In the genomic region with DNA sequence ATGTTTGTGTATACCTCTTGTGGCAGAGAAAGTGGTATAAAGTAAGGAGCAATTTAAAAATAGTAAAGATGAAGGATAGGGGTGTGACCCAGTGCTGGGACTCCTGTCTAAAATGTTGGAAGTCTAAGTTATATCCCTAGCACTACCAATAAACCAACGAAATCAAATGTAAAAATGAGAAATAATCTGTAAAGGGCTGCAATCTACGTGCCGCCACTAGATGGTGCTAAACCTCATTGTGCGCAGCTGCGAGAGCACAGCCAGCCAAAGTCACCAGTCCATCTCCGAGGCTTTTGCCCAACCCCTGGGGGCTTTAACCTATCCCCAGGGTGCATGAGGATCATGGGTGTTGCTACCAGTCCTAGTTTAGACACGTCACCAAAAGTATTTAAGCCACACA, we compare ENCODE assay signal across 7 mouse cellular contexts.
DNase-seq lines count a peak whose midpoint lies in the region; ATAC-seq and TF ChIP-seq lines count a peak whose summit lies in the region.
"Not testable (repeated sequence)": the region's sequence is repeated elsewhere in the genome, so short reads cannot be mapped to it uniquely, and the experiment has no call there.

No protein-coding gene starts in this region.

- H3K9me3 ChIP-seq in hindbrain, postnatal 0 days (ENCODE audit: low read length); liver, postnatal 0 days (ENCODE audit: low read length): not testable (repeated sequence)

- 10% methylated on average over 5 of the region's 7 CpGs for WGBS in hindbrain, postnatal 0 days
- 10% methylated on average over 5 of the region's 7 CpGs for WGBS in liver, postnatal 0 days (ENCODE audit: insufficient replicate concordance)

- not testable (repeated sequence) for H3K9ac ChIP-seq in hindbrain, postnatal 0 days (replicated peaks; ENCODE audit: low read length); liver, postnatal 0 days (replicated peaks)

- H3K4me1 ChIP-seq in hindbrain, postnatal 0 days (ENCODE audit: insufficient read depth, low read length); liver, postnatal 0 days (ENCODE audit: insufficient read depth): not testable (repeated sequence)

- in situ Hi-C loops in Patski (cut with MboI; ENCODE audit: low pct_unique_long_range_greater_than_20kb): loop anchor here (10.0 kb wide), 1 partner anchor 244 kb away; no protein-coding TSS in a partner anchor

- H3K4me2 ChIP-seq in hindbrain, postnatal 0 days (ENCODE audit: low read depth, low read length); liver, postnatal 0 days (ENCODE audit: low read depth, low read length): not testable (repeated sequence)

- TF ChIP-seq EP300 in liver, postnatal 0 days (IDR thresholded peaks at IDR 0.05; ENCODE audit: low read depth): not testable (repeated sequence)

- not testable (repeated sequence) for H3K36me3 ChIP-seq in hindbrain, postnatal 0 days (ENCODE audit: insufficient read depth, low read length); liver, postnatal 0 days (replicated peaks; ENCODE audit: insufficient read depth, low read length)

- POLR2A ChIA-PET in Patski (lab: Charles Lee): not testable (repeated sequence)

- H3K27me3 ChIP-seq in Patski; hindbrain, postnatal 0 days (ENCODE audit: insufficient read depth, low read length); liver, postnatal 0 days (ENCODE audit: insufficient read depth, low read length): not testable (repeated sequence)

- ATAC-seq in Patski; hindbrain, postnatal 0 days; liver, postnatal 0 days: not testable (repeated sequence)

- H3K27ac ChIP-seq in hindbrain, postnatal 0 days; liver, postnatal 0 days (ENCODE audit: low read depth): not testable (repeated sequence)

- TF ChIP-seq CTCF in Patski (IDR thresholded peaks at IDR 0.05): peak; percentile 67
- TF ChIP-seq CTCF in hindbrain, postnatal 0 days (IDR thresholded peaks at IDR 0.05; ENCODE audit: low read depth): peak; percentile 46
- peak; percentile 35 for TF ChIP-seq CTCF in liver, postnatal 0 days (IDR thresholded peaks at IDR 0.05; ENCODE audit: low read depth)

- CTCF ChIA-PET in Patski (lab: Charles Lee): not testable (repeated sequence)

- not testable (repeated sequence) for DNase-seq in Patski (ENCODE audit: low read depth, low spot score); hindbrain, postnatal 0 days (ENCODE audit: low spot score); liver, postnatal 0 days
- DNase-seq in embryo, embryonic 10.5 days (ENCODE audit: low spot score): peak; percentile 4
- peak; percentile 35 to 50 for DNase-seq in kidney, postnatal 4 days
- peak; percentile 49 for DNase-seq in retina, embryonic 14.5 days (ENCODE audit: low spot score)
- peak; percentile 9 for DNase-seq in thymus, postnatal 25 days

- not testable (repeated sequence) for H3K4me3 ChIP-seq in hindbrain, postnatal 0 days (ENCODE audit: low read length); liver, postnatal 0 days (ENCODE audit: low read depth, low read length)
